16 mouse cellular contexts compared by ENCODE assay signal in the genomic region with DNA sequence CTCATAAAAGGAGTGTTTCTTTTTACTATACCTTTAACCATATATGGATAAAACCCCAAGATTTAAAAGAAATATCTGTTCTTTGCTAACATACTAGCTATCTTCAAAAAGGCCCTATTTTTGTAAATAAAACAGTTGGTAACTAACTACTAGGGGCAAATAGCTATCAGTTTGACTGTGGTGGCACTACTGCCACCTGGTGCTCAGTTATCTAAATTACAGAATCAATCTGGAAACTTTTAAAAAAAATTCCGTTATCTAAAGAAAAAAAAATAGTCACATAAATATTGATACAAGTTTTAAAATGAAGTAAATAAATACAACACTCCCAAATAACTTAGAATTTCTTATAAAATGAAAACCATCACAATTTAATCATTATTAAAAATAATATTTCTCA.
A peak's percentile ranks its signal among the peaks of the same experiment; 100 is the strongest.
DNase-seq lines count a peak whose midpoint lies in the region; TF ChIP-seq lines count a peak whose summit lies in the region.
"Had no signal": no experiment of that assay in that cellular context is flagged by ENCODE, and none has a peak within 500 bp of the region (broad histone marks: within the 10 kb centered on the region; RNA-seq: fewer than 3 reads in every experiment).

No protein-coding gene starts in this region.

- H3K27ac ChIP-seq in kidney, adult 2 months (ENCODE audit: insufficient read depth, low read depth, low read length) = no peak overlapping the region
- H3K27ac ChIP-seq: heart, embryonic 13.5 days; hindbrain, embryonic 14.5 days; neural tube, embryonic 13.5 days; stomach, embryonic 15.5 days had no signal

- DNase-seq in cerebellum, postnatal 10 days = peak; percentile 3 to 5
- DNase-seq in cerebellum, postnatal 36 days = no peak
- DNase-seq in kidney, adult 2 months = peak; percentile 2
- no peak for DNase-seq in kidney, adult 9 months
- peak; percentile 15 for DNase-seq in retina, embryonic 14.5 days (ENCODE audit: low spot score)
- DNase-seq in retina, postnatal 1 day = no peak
- no peak for DNase-seq in thymus, adult 18-20 months
- no peak for DNase-seq in adrenal gland, adult 8-10 months
- DNase-seq: gastrocnemius, postnatal 36 days; kidney, adult 8-10 months; lung, postnatal 10 days; thymus, postnatal 36 days had no signal

- H3K4me3 ChIP-seq in kidney, adult 2 months (ENCODE audit: insufficient read depth, low read depth, low read length) = no peak overlapping the region
- H3K4me3 ChIP-seq: heart, embryonic 13.5 days; neural tube, embryonic 13.5 days; stomach, embryonic 15.5 days had no signal

- no peaks in the 10 kb centered on the region for H3K4me1 ChIP-seq in kidney, adult 2 months (ENCODE audit: control insufficient read depth, insufficient read depth, low read length)
- H3K4me1 ChIP-seq: heart, embryonic 13.5 days; neural tube, embryonic 13.5 days; stomach, embryonic 15.5 days had no signal

- no peak for TF ChIP-seq POLR2A in kidney, adult 2 months (IDR thresholded peaks at IDR 0.05; ENCODE audit: low read depth, low read length)

- 57% methylated on average over 1 of the region's 1 CpGs for WGBS in kidney, adult 2 months

- H3K36me3 ChIP-seq in kidney, adult 2 months (ENCODE audit: control insufficient read depth, insufficient read depth, low read length) = no peaks in the 10 kb centered on the region
- H3K36me3 ChIP-seq: heart, embryonic 13.5 days; neural tube, embryonic 13.5 days; stomach, embryonic 15.5 days had no signal

- H3K27me3 ChIP-seq in kidney, adult 2 months (replicated peaks; ENCODE audit: control insufficient read depth, insufficient read depth, low read length) = no peaks in the 10 kb centered on the region
- H3K27me3 ChIP-seq: heart, embryonic 13.5 days; neural tube, embryonic 13.5 days; stomach, embryonic 15.5 days had no signal

- TF ChIP-seq CTCF in kidney, adult 2 months (conservative IDR thresholded peaks at IDR 0.05; ENCODE audit: insufficient read depth, insufficient read length, low read depth, low read length) = no peak

Comparison
In these comparisons a context has a peak if more than half of its experiments do, and no peak if none do; other contexts are left out.
1. DNase-seq: peak in cerebellum, postnatal 10 days (2 of 2), kidney, adult 2 months (single experiment) and retina, embryonic 14.5 days (single experiment); none in cerebellum, postnatal 36 days (0 of 2), kidney, adult 9 months (single experiment), retina, postnatal 1 day (single experiment), thymus, adult 18-20 months (0 of 2) and adrenal gland, adult 8-10 months (single experiment).